Mouse (Mus musculus): Measurements from ENCODE around the gene Ogfod3.

Gene Ogfod3

DNA sequence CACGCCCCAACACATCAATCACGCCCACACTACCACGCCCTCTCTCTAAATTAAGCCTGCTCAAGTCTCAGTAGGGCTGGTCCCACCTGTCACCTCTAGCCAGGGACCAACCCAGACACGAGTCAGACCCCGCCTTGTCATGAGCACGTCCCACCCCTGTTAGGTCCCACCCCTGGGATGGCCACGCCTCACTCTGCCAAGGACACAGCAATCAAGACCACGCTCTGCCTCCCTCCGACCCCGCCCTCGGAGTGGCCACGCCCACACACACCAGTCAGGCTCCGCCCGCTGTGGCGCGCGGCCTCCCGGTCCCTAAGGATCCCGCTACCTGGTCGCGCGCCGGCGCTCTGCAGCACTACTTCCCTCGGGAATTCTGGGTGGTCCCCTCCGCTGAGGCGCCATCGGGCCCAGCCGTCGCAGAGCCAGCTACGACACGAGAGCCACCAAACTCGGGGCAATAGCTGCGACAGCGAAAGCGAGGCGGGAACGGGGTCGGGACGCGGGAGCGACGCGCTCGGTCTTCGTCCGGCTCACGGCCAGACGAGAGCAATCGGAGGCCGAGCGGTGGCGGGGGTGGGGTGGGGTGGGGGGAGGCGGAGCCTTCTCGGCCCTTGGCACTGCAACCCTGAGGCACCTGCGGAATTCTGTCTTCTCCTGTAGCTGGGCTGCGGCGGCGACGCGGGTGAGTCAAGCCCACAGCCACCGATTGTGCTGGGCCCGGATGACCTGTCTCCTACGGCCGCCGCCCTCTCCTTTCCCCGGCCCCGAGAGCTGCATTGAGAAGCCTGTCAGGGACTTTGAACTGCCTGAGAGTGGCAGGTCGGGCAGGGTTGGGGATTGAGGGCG lies at the start of gene Ogfod3, which contains the start of gene Hexdc:
Gene Ogfod3, minus strand, starts transcription at position 551 of the 846 bp plus-strand sequence.
Gene Hexdc, plus strand, starts transcription at position 273 of the 846 bp plus-strand sequence.
- peak; percentile 95 to 99 for DNase-seq (ENCODE audit: inconsistent age in 2 of 2, low spot score in 1 of 2)

DNA sequence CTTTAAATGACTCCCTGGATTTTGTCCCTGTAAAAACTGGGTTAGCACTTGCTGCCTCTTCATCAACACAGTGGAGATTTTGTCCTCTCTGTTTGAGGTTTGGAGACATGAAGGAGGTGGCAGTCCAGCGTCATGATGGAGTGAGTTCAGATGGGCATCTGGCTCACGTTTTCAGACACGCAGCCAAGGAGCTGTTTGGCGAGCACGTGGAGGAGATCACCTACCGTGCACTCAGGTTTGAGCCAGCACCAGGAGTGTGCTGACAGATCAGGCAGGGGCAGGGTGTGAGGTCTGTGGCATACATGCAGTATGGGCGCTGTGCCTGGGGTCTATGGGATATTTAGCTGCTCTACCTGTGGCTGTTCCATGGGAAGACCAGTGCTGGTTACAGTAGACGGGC lies 45.7 kb upstream of the Ogfod3 start:
- DNase-seq (ENCODE audit: inconsistent age in 2 of 2, low spot score in 1 of 2), result no peak

DNA sequence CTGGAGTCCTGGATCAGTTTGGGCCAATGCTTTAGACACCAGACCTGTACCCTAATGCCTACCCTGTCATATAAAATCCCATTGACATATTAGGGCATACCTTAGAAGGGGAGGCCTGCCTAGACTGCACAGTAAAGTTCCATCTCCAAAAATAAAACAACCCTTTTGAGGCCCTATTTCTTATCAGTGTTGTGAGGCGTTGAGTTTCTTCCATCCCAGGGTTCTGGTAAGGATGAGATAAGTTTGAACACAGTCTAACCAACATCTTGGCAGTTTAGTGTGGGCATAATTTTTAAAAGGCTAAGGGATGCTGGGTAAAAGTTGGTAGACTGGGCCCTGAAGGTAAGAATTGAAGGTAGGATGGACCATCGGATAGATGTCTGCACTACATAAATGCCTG lies 35.2 kb upstream of the Ogfod3 start:
- DNase-seq (ENCODE audit: inconsistent age in 2 of 2, low spot score in 1 of 2), result no peak

DNA sequence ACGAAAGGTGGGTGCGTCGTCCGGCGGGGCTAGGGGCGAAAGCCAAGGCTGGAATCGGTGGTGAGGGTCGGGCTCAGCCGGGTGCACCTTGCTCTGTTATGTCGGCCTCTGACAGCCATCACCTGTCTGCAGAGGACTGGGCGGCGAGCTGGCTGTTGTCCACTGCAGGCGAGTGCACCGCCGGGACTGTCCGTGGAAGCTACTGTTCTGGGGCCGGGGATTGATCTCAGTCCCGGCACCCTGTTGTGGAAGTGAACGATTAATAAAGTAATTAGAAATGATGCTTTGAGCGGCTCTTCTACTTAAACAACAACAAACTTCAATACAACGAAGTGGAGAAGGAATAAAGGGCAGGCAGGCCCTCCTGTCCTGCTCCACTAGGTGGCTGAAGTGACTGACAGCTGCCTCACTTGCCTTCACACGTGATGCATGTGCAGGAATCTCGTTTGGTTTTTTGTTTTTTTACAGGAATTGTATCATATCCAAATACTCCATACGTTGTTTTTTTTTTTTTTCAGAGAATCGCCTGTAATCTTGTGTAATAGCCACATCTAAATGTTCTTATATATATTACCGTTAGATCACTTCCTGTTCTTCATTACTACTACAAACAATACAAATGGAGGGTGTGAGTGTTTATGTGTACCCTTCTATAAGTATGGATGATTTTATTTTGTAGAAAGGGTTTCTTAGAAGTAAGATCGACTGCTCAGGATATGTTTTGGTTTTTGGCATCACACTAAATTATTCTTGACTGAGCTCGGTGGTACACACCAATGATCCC lies 33.0 kb upstream of the Ogfod3 start:
- no peak for DNase-seq (ENCODE audit: inconsistent age in 2 of 2, low spot score in 1 of 2)

DNA sequence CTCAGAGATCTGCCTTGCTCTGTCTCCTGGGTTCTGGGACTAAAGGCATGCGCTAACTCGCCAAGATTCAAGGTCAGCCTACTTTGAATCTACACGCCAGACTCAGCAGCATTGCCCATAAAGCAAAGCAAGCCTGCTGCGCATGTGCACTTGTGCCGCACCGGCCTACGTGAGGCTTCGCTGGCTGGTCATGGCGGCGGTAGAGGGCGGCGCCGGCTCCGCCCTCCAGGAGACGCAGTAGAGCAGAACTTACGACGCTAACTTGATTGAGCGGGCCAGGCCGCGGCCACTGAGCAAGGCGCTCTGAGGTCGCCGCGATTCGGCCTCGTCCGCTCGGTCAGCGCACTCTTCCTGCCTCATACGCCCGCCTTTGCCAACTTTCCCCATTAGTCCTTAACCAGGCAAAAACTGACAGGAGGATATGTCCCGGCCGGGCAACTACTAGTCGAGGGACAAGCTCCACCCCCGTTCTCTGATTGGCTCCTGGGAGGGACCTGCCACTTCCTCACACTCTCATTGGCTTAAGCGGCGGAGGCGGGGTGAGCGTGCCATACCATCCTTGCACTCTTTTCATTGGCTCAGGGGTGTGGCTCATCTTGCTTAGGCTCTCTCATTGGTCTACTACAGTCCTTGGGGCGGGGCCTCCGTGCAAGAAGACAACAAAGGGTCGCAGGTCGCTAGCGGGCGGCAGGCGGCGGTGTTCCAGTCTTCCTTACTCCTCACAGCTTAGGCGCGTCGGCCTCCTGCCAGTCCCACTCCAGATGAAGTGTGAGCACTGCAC lies 32.2 kb upstream of the Ogfod3 start, which contains the start of gene Narf:
Gene Narf, plus strand, starts transcription at position 690 of the 781 bp plus-strand sequence.
- DNase-seq (ENCODE audit: inconsistent age in 2 of 2, low spot score in 1 of 2), result peak; percentile 99 to 100

DNA sequence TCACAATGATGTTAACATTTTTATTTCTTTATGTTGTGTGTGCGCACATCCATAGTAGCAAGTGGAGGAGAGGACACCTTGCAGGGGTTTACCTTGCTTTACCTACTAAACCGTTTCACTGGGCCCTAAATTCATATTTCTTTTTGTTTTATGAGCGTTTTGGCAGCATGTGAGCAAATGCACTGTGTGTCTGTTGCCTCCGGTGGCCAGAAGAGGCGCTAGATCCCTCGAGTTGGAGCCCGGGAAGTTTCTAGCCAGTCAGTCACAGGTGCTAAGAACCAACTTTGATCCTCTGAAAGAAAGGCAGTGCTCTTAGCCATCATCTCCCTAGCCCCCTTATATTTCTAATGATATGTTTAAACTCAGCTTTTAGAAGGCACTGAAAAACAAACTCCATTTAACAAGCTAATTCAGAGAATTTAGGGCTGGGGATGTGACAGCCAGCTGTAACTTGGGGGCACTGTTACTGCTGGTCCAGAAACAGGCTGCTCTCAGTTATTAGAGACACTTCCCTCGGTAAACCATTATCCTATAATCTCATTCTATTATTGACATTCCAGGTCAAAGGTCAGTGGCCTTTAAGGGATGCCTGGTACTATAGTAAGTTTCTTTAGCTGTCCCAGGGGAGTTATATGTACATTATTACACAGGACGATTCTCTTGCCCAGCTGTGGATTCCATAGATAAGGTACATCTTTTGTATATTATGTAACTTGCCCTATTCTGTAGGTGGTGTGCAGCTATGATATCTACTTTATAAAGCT lies 31.1 kb upstream of the Ogfod3 start:
- peak; percentile 25 to 64 for DNase-seq (ENCODE audit: inconsistent age in 2 of 2, low spot score in 1 of 2)

DNA sequence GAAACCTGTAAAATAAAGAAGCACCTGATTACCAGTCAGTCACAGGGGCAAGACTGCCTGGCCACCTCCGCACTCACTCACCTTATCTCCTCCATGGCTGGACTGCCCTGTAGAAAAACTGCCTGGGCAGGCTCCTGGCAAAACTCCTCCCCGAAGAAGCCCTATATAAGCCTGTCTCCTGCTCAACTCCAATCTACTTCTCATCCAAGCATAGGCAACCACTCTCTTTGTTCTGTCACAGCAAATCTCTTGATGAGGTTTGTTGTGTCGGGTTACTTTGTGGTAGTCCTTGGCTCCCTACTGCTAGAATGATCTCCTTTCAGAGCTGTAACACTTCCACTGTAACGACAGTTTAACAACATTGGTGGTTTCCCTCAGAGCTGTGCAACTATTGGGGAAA lies 28.2 kb upstream of the Ogfod3 start:
- DNase-seq (ENCODE audit: inconsistent age in 2 of 2, low spot score in 1 of 2), result no peak

DNA sequence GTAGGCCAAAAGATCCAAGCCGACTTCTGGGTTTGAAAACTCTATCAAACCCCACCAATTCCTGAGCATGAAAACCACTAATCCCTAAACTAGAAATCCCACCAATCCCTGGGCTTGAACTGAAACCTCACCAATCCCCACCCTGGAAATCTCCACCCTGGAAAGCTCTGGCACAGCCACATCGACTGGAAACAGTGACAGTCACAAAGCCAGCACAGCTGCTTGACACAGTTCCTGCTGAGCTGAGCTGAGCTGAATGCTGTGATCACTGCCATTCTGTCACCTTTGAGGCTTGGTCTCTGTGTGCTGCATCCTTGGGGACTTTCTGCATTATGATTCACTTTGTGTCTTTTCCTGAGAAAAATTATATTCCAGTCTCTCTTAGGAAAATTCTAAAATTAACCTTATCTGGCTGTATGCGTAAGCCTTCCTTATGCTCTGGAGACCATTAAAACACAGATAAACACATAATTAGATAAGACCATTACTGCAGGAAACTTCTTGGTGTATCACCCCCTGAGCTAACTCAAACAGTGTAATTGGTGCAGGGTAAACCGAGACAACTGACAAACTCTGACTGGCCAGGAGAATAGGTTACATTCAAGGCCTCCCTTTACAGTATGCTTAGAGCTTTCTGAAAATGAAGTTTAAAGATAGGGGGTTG lies 27.2 kb upstream of the Ogfod3 start:
- DNase-seq (ENCODE audit: inconsistent age in 2 of 2, low spot score in 1 of 2), result no peak

DNA sequence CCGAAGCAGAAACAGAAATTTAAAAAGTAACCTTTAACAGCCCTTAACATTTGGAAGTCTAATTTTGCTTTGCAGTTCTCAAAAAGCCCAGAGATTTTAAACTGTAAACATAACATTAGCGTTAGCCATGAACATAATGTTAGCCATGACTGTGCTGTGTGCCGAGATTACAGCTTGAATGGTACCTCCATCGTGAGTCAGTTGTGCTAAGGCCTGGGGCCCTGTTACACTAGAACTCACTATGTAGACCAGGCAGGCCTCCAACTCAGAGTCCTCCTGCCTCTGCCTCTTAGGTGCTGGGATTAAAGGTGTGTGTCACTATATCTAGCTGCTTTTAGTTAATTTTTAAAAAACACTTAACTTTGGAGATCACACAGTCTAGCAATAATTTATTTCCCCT lies 26.7 kb upstream of the Ogfod3 start:
- DNase-seq (ENCODE audit: inconsistent age in 2 of 2, low spot score in 1 of 2), result no peak

DNA sequence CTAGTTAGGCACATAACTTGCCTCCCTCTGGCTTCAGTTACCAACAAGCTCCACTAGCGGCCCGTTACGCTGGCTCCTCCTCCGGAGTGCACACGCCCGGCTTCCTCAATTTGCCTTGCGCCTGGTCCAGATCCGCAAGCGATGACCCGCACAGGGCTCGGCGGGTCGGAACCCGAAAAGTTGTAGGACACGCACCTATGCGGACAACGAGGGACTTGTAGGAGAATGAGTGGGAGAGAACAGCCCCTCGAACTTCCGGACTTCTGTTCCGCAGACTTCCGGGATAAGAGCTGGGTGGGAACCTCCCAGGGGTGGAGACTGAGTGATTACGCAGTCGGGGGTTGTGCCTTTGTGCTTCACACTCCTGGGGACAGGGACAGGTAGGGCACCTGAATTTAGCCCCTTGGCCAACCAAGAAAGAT lies 24.5 kb upstream of the Ogfod3 start, which contains the start of gene Cybc1:
Gene Cybc1, minus strand, starts transcription at position 305 of the 422 bp plus-strand sequence.
- peak; percentile 78 to 94 for DNase-seq (ENCODE audit: inconsistent age in 2 of 2, low spot score in 1 of 2)

DNA sequence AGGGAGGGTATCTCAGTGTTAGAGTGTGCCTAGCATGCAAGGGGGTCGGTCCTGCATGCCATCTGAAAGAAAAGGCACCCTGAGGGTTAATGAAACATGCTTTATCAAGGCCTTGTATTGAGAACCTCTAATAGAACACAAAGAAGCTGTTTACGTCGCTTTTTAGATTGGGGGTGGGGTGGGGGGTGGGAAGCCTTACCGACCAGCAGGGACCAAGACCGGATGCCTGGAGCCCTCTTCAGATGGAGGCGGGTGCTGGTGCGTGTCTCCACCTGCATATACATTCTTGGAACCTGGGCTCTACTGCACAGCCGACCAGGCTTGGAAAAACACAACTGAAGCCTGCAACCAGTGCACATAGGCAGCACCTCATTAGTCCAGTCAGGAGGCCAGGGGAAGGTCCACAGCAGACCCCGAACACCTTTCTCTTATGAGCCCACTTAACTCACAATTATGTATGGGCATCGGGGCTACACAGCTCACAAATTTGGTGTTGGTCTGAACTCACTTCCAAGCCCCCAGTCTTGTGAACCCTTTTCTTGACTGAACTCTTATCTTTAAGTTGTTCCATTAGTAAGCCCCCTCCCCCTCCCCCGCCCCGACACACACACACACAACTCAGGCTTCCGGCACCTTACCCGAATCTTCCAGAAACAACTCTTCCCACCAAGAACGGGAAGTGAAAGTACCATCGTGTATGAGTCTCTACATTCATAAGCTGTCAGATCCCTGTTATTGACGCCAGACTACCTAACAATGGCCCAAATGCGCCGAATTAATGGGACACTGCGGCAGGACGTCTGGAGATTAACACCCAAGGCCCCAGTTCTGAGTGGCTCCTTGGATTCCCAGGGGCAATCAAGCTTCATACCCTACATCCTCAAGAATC lies 23.9 kb upstream of the Ogfod3 start:
- DNase-seq (ENCODE audit: inconsistent age in 2 of 2, low spot score in 1 of 2), result peak in 1 of 2 experiments; percentile 43

DNA sequence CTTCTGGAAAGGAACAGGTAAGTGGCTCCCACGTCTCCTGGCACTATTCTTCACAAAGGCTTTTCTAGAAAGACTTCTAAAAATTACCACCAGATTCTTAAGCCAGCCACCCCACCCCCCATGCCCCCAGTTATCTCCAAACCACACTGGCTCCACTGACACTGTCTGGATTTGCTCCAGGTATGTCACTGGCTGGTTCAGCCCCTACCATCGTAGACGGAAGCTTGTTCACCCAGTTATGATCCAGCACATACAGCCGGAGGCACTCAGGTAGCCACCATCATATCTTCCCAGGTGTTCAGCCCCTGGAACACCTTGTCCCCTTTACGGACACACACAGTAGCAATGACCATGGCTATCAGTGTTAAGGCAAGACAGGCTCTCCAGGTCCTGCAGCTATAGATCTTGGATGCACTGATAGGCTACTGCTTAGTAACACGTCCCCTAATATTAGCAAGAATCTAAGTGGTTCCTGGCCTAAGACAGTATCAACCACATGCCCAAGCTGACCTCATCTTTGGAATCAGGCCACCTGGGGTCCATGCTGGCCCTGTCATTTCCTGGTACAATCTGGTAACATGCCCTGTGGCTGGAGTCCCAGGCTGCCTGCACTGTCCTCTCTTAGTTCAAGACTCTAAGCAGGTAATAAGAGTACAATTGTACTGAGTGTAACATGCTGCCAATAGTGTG lies 17.0 kb upstream of the Ogfod3 start:
- DNase-seq (ENCODE audit: inconsistent age in 2 of 2, low spot score in 1 of 2), result no peak

DNA sequence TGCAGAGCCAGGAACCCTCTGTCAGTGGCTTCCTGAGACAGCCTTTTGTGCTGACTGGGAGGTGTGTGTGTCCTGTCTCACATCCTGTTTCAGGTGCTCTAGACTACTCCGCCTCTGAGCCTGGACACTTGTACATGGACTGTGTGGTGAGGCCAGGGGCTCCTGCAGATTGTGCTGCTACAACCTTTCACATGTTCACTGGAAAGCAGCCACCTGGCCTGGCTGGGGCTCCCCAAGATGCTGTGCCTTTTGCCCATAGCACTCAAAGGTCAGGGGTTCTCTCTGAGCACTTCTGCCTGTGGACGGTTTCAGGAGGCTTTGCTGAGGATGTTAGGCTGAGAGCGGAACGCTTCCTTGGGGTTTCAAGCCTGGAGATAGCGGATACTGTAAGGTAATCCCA lies 16.3 kb upstream of the Ogfod3 start:
- DNase-seq (ENCODE audit: inconsistent age in 2 of 2, low spot score in 1 of 2), result no peak

DNA sequence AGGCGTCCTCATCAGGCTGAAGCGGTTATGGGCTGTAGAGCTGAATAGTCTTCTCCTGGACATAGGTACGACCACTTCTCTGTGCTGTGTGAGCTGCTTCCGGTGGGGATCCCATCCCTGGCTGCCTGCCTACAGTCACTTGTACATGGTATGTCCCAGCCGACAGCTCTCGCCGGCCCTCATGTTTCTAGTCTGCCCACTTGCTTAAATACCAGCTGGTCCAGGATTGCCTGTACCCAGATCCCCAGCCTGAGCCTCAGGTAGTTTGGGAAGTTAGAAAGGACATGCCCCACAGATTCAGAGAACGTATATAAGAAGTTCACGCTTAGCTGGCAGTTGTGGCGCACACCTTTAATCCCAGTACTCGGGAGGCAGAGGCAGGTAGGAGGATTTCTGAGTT lies 15.3 kb upstream of the Ogfod3 start:
- DNase-seq (ENCODE audit: inconsistent age in 2 of 2, low spot score in 1 of 2), result no peak

DNA sequence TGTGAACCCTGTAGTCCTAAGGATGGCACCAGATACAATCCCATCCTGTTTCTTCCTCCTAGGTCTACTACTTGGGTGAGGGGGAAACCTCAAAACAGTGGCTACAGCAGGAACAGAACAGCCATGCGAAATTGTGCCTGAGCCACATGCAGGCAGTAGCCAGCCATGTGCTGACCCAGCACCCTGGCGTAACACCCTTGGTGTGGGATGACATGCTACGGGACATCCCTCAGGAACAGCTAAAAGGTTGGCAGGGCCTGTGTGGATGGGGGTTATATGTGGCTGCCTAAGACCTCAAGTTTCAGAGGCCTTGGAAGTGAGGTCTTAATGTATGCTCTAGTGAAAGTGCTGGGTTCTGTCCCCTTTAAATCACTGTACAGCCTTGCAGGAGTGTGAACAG lies 12.3 kb upstream of the Ogfod3 start:
- DNase-seq (ENCODE audit: inconsistent age in 2 of 2, low spot score in 1 of 2), result no peak

DNA sequence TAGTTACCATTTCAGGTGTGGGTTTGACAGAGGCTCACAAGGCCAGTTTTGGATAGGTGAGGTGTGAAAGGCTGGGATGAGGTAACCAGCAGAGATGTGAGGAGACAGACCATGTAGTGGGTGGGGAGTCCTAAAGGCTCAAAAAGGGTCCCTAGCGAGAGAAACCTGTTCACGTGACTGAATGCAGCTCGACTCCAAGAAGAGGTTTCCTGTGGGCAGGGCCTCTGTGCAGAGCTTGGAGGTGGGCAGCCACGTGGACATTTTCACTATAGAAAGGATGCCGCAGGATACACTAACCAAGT lies 701 bp downstream of the Ogfod3 start:
- no peak for DNase-seq (ENCODE audit: inconsistent age in 2 of 2, low spot score in 1 of 2)

DNA sequence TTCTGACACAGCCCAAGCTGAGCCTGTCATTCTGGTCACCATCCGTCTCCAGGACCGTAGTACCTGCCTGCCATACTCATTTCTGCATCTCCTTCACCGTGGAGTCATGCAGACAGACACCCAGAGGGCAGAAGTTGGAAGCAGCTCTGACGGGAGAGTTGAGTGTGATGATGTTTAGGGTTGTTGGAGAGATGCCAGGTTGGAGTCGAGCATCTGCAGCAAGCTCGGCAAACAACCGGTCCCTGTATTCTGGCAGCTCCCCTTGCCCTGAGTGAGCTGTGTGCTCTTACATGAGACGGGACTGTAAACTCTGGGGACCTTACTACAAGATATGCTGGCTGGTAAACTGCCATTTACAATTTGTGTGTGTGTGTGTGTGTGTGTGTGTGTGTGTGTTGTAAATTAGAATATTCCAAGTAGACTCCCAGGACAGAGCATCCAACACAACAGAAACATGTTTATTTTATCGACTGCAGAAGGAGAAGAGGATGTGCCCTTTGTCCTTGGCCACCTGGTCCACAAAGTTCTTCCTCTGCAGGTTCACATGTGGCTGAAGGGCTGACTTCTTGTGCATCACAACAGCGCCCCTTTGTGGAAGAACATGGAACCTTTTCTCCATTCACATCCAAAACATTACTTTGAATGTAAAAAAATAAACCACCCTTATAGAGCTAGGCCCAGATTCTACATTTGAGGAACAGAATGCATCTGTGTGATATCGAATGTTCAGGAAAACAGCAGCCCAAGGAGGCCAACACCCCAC lies 2.9 kb downstream of the Ogfod3 start:
- peak in 1 of 2 experiments; percentile 72 for DNase-seq (ENCODE audit: inconsistent age in 2 of 2, low spot score in 1 of 2)

DNA sequence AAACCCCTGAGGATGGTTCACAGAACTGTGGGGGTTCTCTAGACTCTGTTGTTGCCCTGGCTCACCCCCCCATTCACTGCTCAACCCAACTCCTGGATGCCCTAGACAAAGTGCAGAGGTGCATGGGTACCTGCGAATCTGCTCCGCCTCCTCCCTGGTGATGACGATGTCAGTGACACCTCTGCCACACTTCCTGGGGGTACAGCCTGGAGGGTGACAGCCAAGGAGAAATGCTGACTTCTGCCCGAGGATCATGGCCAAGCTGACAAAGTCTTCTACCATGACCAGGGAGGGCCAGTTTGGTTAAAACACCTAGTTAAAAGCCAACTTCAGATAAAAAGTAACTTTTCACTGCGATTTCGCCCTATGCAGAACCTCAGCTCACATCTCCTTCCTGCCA lies 3.7 kb downstream of the Ogfod3 start:
- no peak for DNase-seq (ENCODE audit: inconsistent age in 2 of 2, low spot score in 1 of 2)

All from adrenal gland, adult (tissue).